Mouse (Mus musculus) thymus, adult 2 months (tissue): ENCODE data around the gene Sppl2b.

Experiments
- CTCF ChIP-seq: fragments of 200-500 bp; IDR thresholded peaks from 2 replicates; pipeline ENCODE4 v1.5.1; 2012; ENCODE audit warnings: mild to moderate bottlenecking, control low read depth, low read length, moderate library complexity, borderline replicate concordance; ENCODE audit not compliant: control insufficient read depth, poor library complexity, insufficient read depth; ENCODE audit errors: extremely low read depth
- POLR2A ChIP-seq: fragments of 200-500 bp; IDR thresholded peaks from 2 replicates; pipeline ENCODE4 v1.6.1; 2012; ENCODE audit warnings: mild to moderate bottlenecking, low read length, control low read depth, moderate library complexity; ENCODE audit not compliant: control insufficient read depth, poor library complexity, insufficient read depth; ENCODE audit errors: extremely low read depth

DNA sequence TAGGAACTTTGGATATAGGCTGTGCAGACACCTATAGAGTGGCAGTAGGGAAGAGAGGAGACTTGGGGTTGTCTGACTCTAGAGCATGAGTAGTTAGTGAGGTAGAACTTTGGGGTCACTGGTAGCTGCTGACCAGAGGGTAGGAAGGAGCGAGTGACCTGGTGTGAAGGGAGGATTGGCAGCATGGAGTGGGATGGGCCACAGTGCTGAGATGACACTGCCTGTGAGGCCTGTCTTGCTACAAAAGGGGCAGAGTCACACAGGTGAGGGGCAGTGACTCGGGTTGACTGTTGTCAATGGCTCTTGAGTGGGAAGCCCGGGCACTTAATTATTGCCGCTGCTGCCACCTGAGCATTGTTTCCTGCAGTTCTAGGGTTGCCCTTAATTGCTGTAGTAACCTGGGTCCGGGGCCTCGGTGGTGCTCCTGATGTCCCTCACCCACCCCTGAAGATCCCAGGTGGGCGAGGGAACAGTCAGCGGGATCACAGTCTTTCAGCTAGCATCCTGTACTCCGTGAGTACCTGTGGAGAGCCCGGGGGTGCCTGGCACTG is 27.1 kb upstream of the Sppl2b start:
- TF ChIP-seq CTCF (no peak), POLR2A (no peak)
